Mouse (Mus musculus) fibroblast of lung, adult 2 months (primary cell): Measurements from ENCODE around the gene Akap8.

Source experiments
- DNase-seq: peaks from one replicate; pipeline ENCODE4 v3.0.0-alpha.2; 2011; ENCODE audit warnings: low read depth

Gene Akap8

GRCm38 (mm10) chr17:32283771-32284221, 37.2 kb downstream of the Akap8 start:
- no peak for DNase-seq

- DNase-seq = no peak
Measured at GRCm38 (mm10) chr17:32283341-32283740, 37.7 kb downstream of the Akap8 start.

- no peak for DNase-seq
Measured at GRCm38 (mm10) chr17:32281611-32282310, 39.3 kb downstream of the Akap8 start.

- DNase-seq = no peak
Measured at GRCm38 (mm10) chr17:32281126-32281525, 39.9 kb downstream of the Akap8 start.

GRCm38 (mm10) chr17:32280575-32280974, 40.5 kb downstream of the Akap8 start:
- DNase-seq = no peak

- DNase-seq = no peak
Measured at GRCm38 (mm10) chr17:32277201-32277600, 43.8 kb downstream of the Akap8 start.

- DNase-seq = no peak
Measured at GRCm38 (mm10) chr17:32275568-32275967, 45.5 kb downstream of the Akap8 start.

GRCm38 (mm10) chr17:32269151-32269550, 51.9 kb downstream of the Akap8 start:
- DNase-seq = no peak

- DNase-seq = peak; percentile 71
Measured at GRCm38 (mm10) chr17:32268540-32268960, 52.5 kb downstream of the Akap8 start.

GRCm38 (mm10) chr17:32268096-32268495, 52.9 kb downstream of the Akap8 start:
- DNase-seq = no peak

- no peak for DNase-seq
Measured at GRCm38 (mm10) chr17:32267617-32268016, 53.4 kb downstream of the Akap8 start.

- peak; percentile 83 for DNase-seq
Measured at GRCm38 (mm10) chr17:32263672-32264071, 57.4 kb downstream of the Akap8 start.

GRCm38 (mm10) chr17:32262831-32263559, 58.0 kb downstream of the Akap8 start:
- DNase-seq = no peak

- no peak for DNase-seq
Measured at GRCm38 (mm10) chr17:32258869-32259268, 62.2 kb downstream of the Akap8 start.

- no peak for DNase-seq
Measured at GRCm38 (mm10) chr17:32257944-32258343, 63.1 kb downstream of the Akap8 start.

- DNase-seq = no peak
Measured at GRCm38 (mm10) chr17:32257452-32257851, 63.6 kb downstream of the Akap8 start.

- no peak for DNase-seq
Measured at GRCm38 (mm10) chr17:32256896-32257295, 64.1 kb downstream of the Akap8 start.
